Mouse (Mus musculus) forebrain, embryonic 11.5 days (tissue): ENCODE data around the gene Olfr692. TPM values are rescaled to one million over a fixed set of nuclear protein-coding genes. Genes with fewer than 3 reads are reported as not detected.
"Not testable (repeated sequence)": the region's sequence is repeated elsewhere in the genome, so short reads cannot be mapped to it uniquely, and the experiment has no call there.

Experiments used
- ATAC-seq: fragments of 200-750 bp; cut with Nextera tagmentation; replicated peaks from 2 replicates; pipeline ENCODE4 v1.8.0; 2017; ENCODE audit warnings: moderate TSS enrichment; ENCODE audit not compliant: low FRiP score
- DNase-seq: peaks from one replicate; pipeline ENCODE4 v3.0.0-alpha.2; 2017; ENCODE audit warnings: low spot score
- H3K27ac ChIP-seq: fragments of 300-500 bp; sonication (generic); 2 replicates; pipeline ENCODE4 v1.5.1; 2014; ENCODE audit warnings: low read depth, low read length
- H3K27me3 ChIP-seq: fragments of 300-500 bp; sonication (generic); 2 replicates; pipeline ENCODE4 v1.6.1; 2014; ENCODE audit warnings: mild to moderate bottlenecking, low read length, mixed read lengths; ENCODE audit not compliant: control insufficient read depth, insufficient read depth
- H3K36me3 ChIP-seq: fragments of 300-500 bp; sonication (generic); 2 replicates; pipeline ENCODE4 v1.6.1; 2014; ENCODE audit warnings: mild to moderate bottlenecking, low read length, moderate library complexity, mixed read lengths; ENCODE audit not compliant: control insufficient read depth, insufficient read depth
- H3K4me1 ChIP-seq: fragments of 300-500 bp; sonication (generic); replicated peaks from 2 replicates; pipeline ENCODE4 v1.6.1; 2014; ENCODE audit warnings: low read length, mixed read lengths; ENCODE audit not compliant: control insufficient read depth, insufficient read depth
- H3K4me2 ChIP-seq: fragments of 300-500 bp; sonication (generic); 2 replicates; pipeline ENCODE4 v1.6.1; 2014; ENCODE audit warnings: low read depth, mild to moderate bottlenecking, low read length, moderate library complexity, mixed read lengths; ENCODE audit not compliant: severe bottlenecking
- H3K4me3 ChIP-seq: fragments of 300-500 bp; sonication (generic); 2 replicates; pipeline ENCODE4 v1.5.1; 2014; ENCODE audit warnings: low read depth, low read length
- H3K9ac ChIP-seq: fragments of 300-500 bp; sonication (generic); 2 replicates; pipeline ENCODE4 v1.6.1; 2014; ENCODE audit warnings: low read length
- H3K9me3 ChIP-seq: fragments of 300-500 bp; sonication (generic); 2 replicates; pipeline ENCODE4 v1.6.1; 2016; ENCODE audit warnings: low read length, mixed read lengths; ENCODE audit not compliant: control insufficient read depth
- WGBS: fragments of 180-500 bp; shearing (Covaris S2); extraction: QIAGEN DNeasy Blood & Tissue Kit; methylation state at CpG from one replicate; pipeline ENCODE4 v1.1.7; 2014; 5-methylcytosine and 5-hydroxymethylcytosine counted together
- polyA plus RNA-seq: library from polyadenylated mRNA; unstranded; fragments of >200 nt; fragmentation: Nextera tagmentation; extraction: Ambion mirVana; gene quantifications from 2 replicates; pipeline ENCODE4 v1.2.1, GENCODE M21; 2014

Gene Olfr692
- polyA plus RNA-seq, 1 experiment from 2014 or later, result not detected

GRCm38 (mm10) chr7:105395131-105395820 lies 27.2 kb downstream of the Olfr692 start:
- H3K9ac ChIP-seq, result no peak overlapping the region
- no peak for ATAC-seq
- 0 out of 2 replicates have a peak, but pooled peaks cover 1% of the 10 kb centered on the region for H3K4me1 ChIP-seq
- no peak overlapping the region for H3K27ac ChIP-seq
- no peaks in the 10 kb centered on the region for H3K36me3 ChIP-seq
- H3K9me3 ChIP-seq, result no peaks in the 10 kb centered on the region
- no peak for DNase-seq
- no peak overlapping the region for H3K4me2 ChIP-seq
- no peaks in the 10 kb centered on the region for H3K27me3 ChIP-seq
- H3K4me3 ChIP-seq, result no peak overlapping the region

- ATAC-seq, result no peak
- no peak for DNase-seq
- Histone ChIP-seq H3K9me3 (no peaks in the 10 kb centered on the region), H3K4me1 (0 out of 2 replicates have a peak, but pooled peaks cover 1% of the 10 kb centered on the region), H3K27ac (no peak overlapping the region), H3K9ac (no peak overlapping the region), H3K4me3 (no peak overlapping the region), H3K4me2 (no peak overlapping the region), H3K36me3 (no peaks in the 10 kb centered on the region), H3K27me3 (no peaks in the 10 kb centered on the region)
Measured at GRCm38 (mm10) chr7:105396126-105396525, 28.1 kb downstream of the Olfr692 start.

DNA sequence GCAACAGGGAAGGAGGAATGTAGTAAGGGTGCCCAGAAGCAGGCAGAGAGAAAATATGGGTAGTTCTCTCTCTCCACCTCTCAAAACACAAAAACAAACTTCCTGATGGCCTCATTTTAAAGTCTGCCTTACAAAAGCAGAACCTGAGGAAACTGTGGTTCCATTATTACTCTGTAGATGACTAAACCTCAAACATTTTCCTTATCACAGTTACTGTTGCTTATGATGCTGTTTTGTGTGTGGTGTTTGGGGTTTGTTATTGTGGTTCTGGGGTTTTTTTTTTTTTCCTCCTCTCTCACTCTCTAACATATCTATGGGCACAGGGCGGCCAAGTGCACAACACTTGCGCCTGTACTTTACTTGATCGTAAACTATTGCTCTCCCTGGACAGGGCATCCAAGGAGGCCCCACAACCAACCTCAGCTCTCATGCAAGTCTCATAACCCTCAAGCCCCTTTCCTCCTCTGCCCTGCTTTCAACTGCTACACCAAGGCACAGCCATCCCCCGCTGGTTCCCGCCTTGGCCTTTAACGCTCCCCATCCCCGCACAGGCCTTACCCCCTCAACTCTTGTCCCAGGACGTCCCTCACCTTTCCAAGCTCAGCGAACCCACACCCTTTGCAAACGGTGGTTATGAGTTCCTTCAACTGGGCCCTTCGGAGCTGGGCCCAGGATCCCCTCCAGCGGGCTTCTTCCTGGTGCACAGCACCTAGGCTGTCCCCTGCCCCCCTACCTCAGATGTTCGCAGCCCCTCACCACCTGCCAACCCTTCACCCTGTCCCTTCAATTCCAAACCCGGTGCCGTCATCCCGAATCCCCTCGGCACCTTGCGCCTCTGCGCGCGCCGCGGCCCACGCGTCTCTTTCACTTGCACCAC lies 31.3 kb downstream of the Olfr692 start:
- no peaks in the 10 kb centered on the region for H3K9me3 ChIP-seq
- H3K4me1 ChIP-seq, result 0 out of 2 replicates have a peak, but pooled peaks cover 1% of the 10 kb centered on the region
- no peaks in the 10 kb centered on the region for H3K27me3 ChIP-seq
- no peak for ATAC-seq
- H3K4me3 ChIP-seq, result peak overlapping the region; percentile 81
- H3K4me2 ChIP-seq, result peak overlapping the region; percentile 67
- no peaks in the 10 kb centered on the region for H3K36me3 ChIP-seq
- no peak for DNase-seq
- H3K27ac ChIP-seq, result peak overlapping the region; percentile 37; the same call in 1 of the 2 replicates
- WGBS, result 2% methylated on average over 25 of the region's 25 CpGs
- H3K9ac ChIP-seq, result peak overlapping the region; percentile 83

DNA sequence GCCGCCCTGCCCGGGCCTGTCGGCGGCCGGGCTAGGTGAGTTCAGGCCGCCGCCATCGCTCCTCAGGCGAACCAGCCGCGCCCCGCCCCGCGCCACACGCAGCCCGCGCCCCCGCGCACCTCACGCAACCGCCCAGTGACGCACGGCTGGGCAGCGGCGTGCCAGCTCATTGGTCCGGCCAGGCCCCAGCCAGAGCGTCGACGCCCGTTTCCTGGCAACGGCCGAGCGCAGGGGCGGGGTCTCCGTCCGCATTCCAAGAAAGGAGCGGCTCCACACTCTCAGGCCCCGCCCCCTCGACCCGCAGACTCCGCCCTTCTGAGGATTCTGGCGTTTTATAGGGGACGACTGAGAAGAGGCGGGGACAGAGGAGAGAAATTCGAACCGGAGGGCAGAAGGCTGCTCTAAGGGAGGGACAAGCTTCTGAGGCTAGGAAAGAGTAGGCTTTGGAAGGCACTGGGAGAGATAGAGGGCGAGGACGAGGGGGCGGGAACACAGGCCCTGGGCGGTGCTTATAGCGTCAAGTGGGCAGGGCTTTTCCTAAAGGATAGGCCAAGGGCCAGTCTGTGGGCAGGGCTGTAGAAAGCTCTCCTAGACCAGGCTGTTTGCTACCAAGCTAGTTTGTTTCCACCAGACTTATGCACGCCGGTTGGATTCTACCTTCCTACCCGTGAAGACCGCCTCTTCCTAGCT lies 32.0 kb downstream of the Olfr692 start, which contains the start of gene Fam160a2:
Gene Fam160a2, minus strand, starts transcription at position 120 of the 690 bp plus-strand sequence.
- Histone ChIP-seq H3K9me3 (no peaks in the 10 kb centered on the region), H3K36me3 (no peaks in the 10 kb centered on the region), H3K4me3 (peak within 1 kb of the TSS; percentile 81), H3K9ac (peak within 1 kb of the TSS; percentile 83), H3K4me2 (peak within 1 kb of the TSS; percentile 67), H3K4me1 (0 out of 2 replicates have a peak, but pooled peaks cover 1% of the 10 kb centered on the region), H3K27ac (peak within 1 kb of the TSS; percentile 72), H3K27me3 (no peaks in the 10 kb centered on the region)
- under 1% methylated on average over 55 of the region's 55 CpGs for WGBS
- peak; percentile 99 for ATAC-seq
- peak; percentile 99 for DNase-seq

DNA sequence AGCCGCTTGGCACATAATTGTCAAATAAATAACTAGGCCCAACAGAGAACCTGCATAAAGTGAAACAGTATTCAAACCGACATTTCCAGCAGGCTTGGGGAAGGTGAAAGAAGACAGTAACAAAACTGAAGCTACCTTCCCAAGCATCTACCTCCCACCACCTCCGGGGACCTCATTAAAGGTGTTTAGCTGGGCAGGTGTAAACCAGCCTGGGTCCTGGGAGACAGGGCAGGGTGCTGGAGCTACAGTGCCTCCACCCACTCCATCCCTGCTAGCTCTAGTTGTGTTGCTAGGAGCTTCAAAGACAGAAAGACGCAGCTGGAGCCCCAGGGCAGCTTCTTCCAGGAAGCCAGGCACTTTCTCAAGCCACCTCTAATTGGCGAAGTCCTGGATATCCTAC lies 36.2 kb downstream of the Olfr692 start, which contains the start of gene Cnga4:
Gene Cnga4, plus strand, starts transcription at position 301 of the 400 bp plus-strand sequence.
- DNase-seq (no peak), ATAC-seq (no peak)
- WGBS, result 87% methylated on average over 5 of the region's 5 CpGs
- Histone ChIP-seq H3K4me3 (no peak within 1 kb of the TSS), H3K4me1 (no peaks in the 10 kb centered on the region), H3K9me3 (no peaks in the 10 kb centered on the region), H3K27ac (no peak within 1 kb of the TSS), H3K36me3 (no peaks in the 10 kb centered on the region), H3K4me2 (no peak within 1 kb of the TSS), H3K27me3 (no peaks in the 10 kb centered on the region), H3K9ac (no peak within 1 kb of the TSS)

DNA sequence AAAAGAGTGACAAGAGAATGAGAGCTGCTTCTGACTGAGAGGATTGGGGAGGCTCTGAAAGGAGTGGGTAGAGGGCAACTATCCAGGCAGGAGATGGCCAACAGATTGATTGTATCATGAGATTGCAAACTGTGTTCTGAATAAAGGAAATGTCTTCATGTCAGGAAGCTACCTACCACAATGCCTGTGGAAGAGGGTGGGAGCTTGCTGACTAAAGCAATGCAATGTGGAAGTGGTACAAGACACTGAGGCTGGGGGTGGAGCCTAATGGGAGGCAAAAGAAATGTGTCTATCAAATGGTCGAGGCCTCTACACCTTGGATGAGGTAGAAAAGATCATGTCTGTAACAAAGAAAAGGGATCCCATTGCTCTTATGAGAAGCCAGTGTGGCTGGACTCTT lies 38.3 kb downstream of the Olfr692 start:
- WGBS, result 57% methylated on average over 1 of the region's 1 CpGs
- Histone ChIP-seq H3K27ac (no peak overlapping the region), H3K9me3 (no peaks in the 10 kb centered on the region), H3K4me3 (no peak overlapping the region), H3K4me2 (no peak overlapping the region), H3K27me3 (no peaks in the 10 kb centered on the region), H3K4me1 (no peaks in the 10 kb centered on the region), H3K9ac (no peak overlapping the region), H3K36me3 (no peaks in the 10 kb centered on the region)
- DNase-seq (no peak), ATAC-seq (no peak)

DNA sequence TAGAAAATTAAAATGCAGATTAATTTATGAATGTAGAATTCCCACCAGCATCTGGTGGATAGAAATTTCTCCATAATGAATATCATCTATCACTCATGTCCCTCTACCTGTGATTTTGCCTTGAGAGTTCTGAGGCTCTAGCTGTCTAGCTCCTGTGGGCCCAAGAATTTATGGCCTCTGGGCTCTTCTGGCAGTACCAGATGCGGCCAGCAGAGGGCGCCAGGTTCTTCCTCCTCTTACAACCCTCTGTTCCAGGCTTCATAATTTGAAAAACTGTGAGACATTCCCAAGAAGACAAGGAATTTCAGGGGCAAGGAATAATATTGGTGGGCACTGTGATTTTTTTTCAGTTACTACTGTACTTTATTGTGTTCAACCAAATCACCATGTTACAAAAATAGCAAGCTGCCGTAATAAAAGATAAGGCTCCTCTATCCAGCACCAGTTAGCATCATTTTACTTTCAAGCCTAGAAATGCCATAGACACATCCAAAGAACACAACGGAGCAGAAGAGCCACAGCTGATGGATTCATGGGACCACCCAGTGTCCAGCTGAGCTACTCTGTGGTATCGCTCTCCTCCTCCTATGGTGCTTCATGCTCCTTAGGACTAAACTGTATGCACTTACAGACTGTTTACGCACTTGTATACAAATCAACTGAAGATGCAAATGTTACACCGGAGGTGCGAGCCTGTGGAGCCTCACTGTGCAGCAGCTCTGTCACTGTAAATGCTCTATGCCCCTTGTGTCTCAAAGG lies 44.0 kb downstream of the Olfr692 start:
- H3K4me3 ChIP-seq, H3K4me2 ChIP-seq, H3K36me3 ChIP-seq, H3K27me3 ChIP-seq, H3K27ac ChIP-seq, H3K9me3 ChIP-seq, H3K4me1 ChIP-seq, H3K9ac ChIP-seq: not testable (repeated sequence)
- peak; percentile 83 for DNase-seq
- ATAC-seq, result peak; percentile 77
- WGBS, result 63% methylated on average over 8 of the region's 8 CpGs

- no peak overlapping the region for H3K9ac ChIP-seq
- DNase-seq, result no peak
- 70% methylated on average over 6 of the region's 6 CpGs for WGBS
- no peak overlapping the region for H3K4me2 ChIP-seq
- H3K4me1 ChIP-seq, result no peaks in the 10 kb centered on the region
- no peaks in the 10 kb centered on the region for H3K36me3 ChIP-seq
- H3K9me3 ChIP-seq, result no peaks in the 10 kb centered on the region
- no peaks in the 10 kb centered on the region for H3K27me3 ChIP-seq
- ATAC-seq, result no peak
- H3K27ac ChIP-seq, result no peak overlapping the region
- no peak overlapping the region for H3K4me3 ChIP-seq
Measured at GRCm38 (mm10) chr7:105414385-105414784, 46.4 kb downstream of the Olfr692 start.
